Mouse (Mus musculus) hindbrain, embryonic 10.5 days (tissue): ENCODE results near the gene Hoxa6. TPM values are rescaled to one million over a fixed set of nuclear protein-coding genes. Genes with fewer than 3 reads are reported as not detected.
A peak's percentile ranks its signal among the peaks of the same experiment; 100 is the strongest.

ENCODE experiments used
- DNase-seq: peaks from one replicate; pipeline ENCODE4 v3.0.0-alpha.2; 2017; ENCODE audit warnings: low spot score
- H3K27ac ChIP-seq: fragments of 300-500 bp; sonication (generic); 2 replicates; pipeline ENCODE4 v1.5.1; 2016; ENCODE audit warnings: mild to moderate bottlenecking, moderate library complexity
- H3K27me3 ChIP-seq: fragments of 300-500 bp; sonication (generic); 2 replicates; pipeline ENCODE4 v1.6.1; 2016; ENCODE audit warnings: mild to moderate bottlenecking; ENCODE audit not compliant: poor library complexity, insufficient read depth, severe bottlenecking
- H3K36me3 ChIP-seq: fragments of 300-500 bp; sonication (generic); 2 replicates; pipeline ENCODE4 v1.6.1; 2016; ENCODE audit warnings: mild to moderate bottlenecking, moderate library complexity
- H3K4me1 ChIP-seq: fragments of 300-500 bp; sonication (generic); replicated peaks from 2 replicates; pipeline ENCODE4 v1.6.1; 2016; ENCODE audit warnings: mild to moderate bottlenecking
- H3K4me3 ChIP-seq: fragments of 300-500 bp; sonication (generic); 2 replicates; pipeline ENCODE4 v1.5.1; 2016; ENCODE audit warnings: mild to moderate bottlenecking, moderate library complexity
- H3K9me3 ChIP-seq: fragments of 300-500 bp; sonication (generic); 2 replicates; pipeline ENCODE4 v1.6.1; 2016; ENCODE audit warnings: mild to moderate bottlenecking, moderate library complexity
- WGBS: fragments of 180-500 bp; shearing (Covaris S2); methylation state at CpG from one replicate; pipeline ENCODE4 v1.1.7; 2016; 5-methylcytosine and 5-hydroxymethylcytosine counted together
- polyA plus RNA-seq: library from polyadenylated mRNA; unstranded; fragments of >200 nt; fragmentation: Nextera tagmentation; extraction: Ambion mirVana; gene quantifications from 2 replicates; pipeline ENCODE4 v1.2.1, GENCODE M21; 2016

Hoxa6 gene
- polyA plus RNA-seq, 1 experiment from 2014 or later, result not detected

GRCm38 (mm10) chr6:52228475-52229465 lies 20.2 kb upstream of the Hoxa6 start:
- DNase-seq, result no peak
- no peak overlapping the region for H3K27ac ChIP-seq
- peaks cover 100% of the 10 kb centered on the region for H3K27me3 ChIP-seq
- H3K9me3 ChIP-seq, result no peaks in the 10 kb centered on the region
- WGBS, result 1% methylated on average over 38 of the region's 38 CpGs
- no peak overlapping the region for H3K4me3 ChIP-seq
- H3K36me3 ChIP-seq, result no peaks in the 10 kb centered on the region
- H3K4me1 ChIP-seq, result peaks cover 6% of the 10 kb centered on the region

GRCm38 (mm10) chr6:52227470-52228222 lies 19.1 kb upstream of the Hoxa6 start:
- Histone ChIP-seq H3K9me3 (no peaks in the 10 kb centered on the region), H3K36me3 (no peaks in the 10 kb centered on the region), H3K4me1 (peaks cover 4% of the 10 kb centered on the region; the same call in 1 of the 2 replicates), H3K27ac (no peak overlapping the region), H3K27me3 (peaks cover 100% of the 10 kb centered on the region), H3K4me3 (no peak overlapping the region)
- DNase-seq, result no peak
- 3% methylated on average over 11 of the region's 11 CpGs for WGBS

- H3K27ac ChIP-seq, result no peak overlapping the region
- no peaks in the 10 kb centered on the region for H3K36me3 ChIP-seq
- no peak for DNase-seq
- no peaks in the 10 kb centered on the region for H3K9me3 ChIP-seq
- WGBS, result 4% methylated on average over 26 of the region's 26 CpGs
- H3K27me3 ChIP-seq, result peaks cover 100% of the 10 kb centered on the region
- peaks cover 8% of the 10 kb centered on the region; the same call in 1 of the 2 replicates for H3K4me1 ChIP-seq
- H3K4me3 ChIP-seq, result no peak overlapping the region
These were observed 18.2 kb upstream of the Hoxa6 start for GRCm38 (mm10) chr6:52226569-52227257.

GRCm38 (mm10) chr6:52225612-52226568 lies 17.4 kb upstream of the Hoxa6 start:
- no peak for DNase-seq
- WGBS, result 3% methylated on average over 69 of the region's 69 CpGs

GRCm38 (mm10) chr6:52224895-52225611 lies 16.5 kb upstream of the Hoxa6 start:
- no peak for DNase-seq
- no peaks in the 10 kb centered on the region for H3K36me3 ChIP-seq
- H3K27ac ChIP-seq, result no peak overlapping the region
- no peak overlapping the region for H3K4me3 ChIP-seq
- H3K4me1 ChIP-seq, result peaks cover 16% of the 10 kb centered on the region
- no peaks in the 10 kb centered on the region for H3K9me3 ChIP-seq
- H3K27me3 ChIP-seq, result peaks cover 100% of the 10 kb centered on the region
- WGBS, result 2% methylated on average over 36 of the region's 36 CpGs

More at GRCm38 (mm10) chr6:52225612-52226568, 17.4 kb upstream of the Hoxa6 start:
- Histone ChIP-seq H3K27me3 (peaks cover 100% of the 10 kb centered on the region), H3K9me3 (no peaks in the 10 kb centered on the region), H3K36me3 (no peaks in the 10 kb centered on the region), H3K4me3 (no peak overlapping the region), H3K4me1 (peaks cover 16% of the 10 kb centered on the region), H3K27ac (no peak overlapping the region)

- H3K4me3 ChIP-seq, result no peak overlapping the region
- peaks cover 100% of the 10 kb centered on the region for H3K27me3 ChIP-seq
- no peak overlapping the region for H3K27ac ChIP-seq
- 2% methylated on average over 24 of the region's 24 CpGs for WGBS
- DNase-seq, result no peak
- H3K36me3 ChIP-seq, result no peaks in the 10 kb centered on the region
- H3K4me1 ChIP-seq, result peaks cover 16% of the 10 kb centered on the region
- no peaks in the 10 kb centered on the region for H3K9me3 ChIP-seq
These were observed 15.6 kb upstream of the Hoxa6 start for GRCm38 (mm10) chr6:52223939-52224760.

GRCm38 (mm10) chr6:52222729-52223128 lies 14.2 kb upstream of the Hoxa6 start:
- H3K27ac ChIP-seq, result no peak overlapping the region
- no peaks in the 10 kb centered on the region for H3K36me3 ChIP-seq
- peaks cover 16% of the 10 kb centered on the region for H3K4me1 ChIP-seq
- WGBS, result 8% methylated on average over 13 of the region's 13 CpGs
- H3K27me3 ChIP-seq, result peaks cover 100% of the 10 kb centered on the region
- H3K9me3 ChIP-seq, result no peaks in the 10 kb centered on the region
- no peak overlapping the region for H3K4me3 ChIP-seq
- DNase-seq, result no peak

- 7% methylated on average over 21 of the region's 21 CpGs for WGBS
- no peak overlapping the region for H3K27ac ChIP-seq
- H3K27me3 ChIP-seq, result peaks cover 100% of the 10 kb centered on the region
- H3K36me3 ChIP-seq, result no peaks in the 10 kb centered on the region
- peak overlapping the region; percentile 53 for H3K4me3 ChIP-seq
- peaks cover 22% of the 10 kb centered on the region for H3K4me1 ChIP-seq
- DNase-seq, result no peak
- H3K9me3 ChIP-seq, result no peaks in the 10 kb centered on the region
These were observed 13.6 kb upstream of the Hoxa6 start for GRCm38 (mm10) chr6:52221993-52222685.

- H3K9me3 ChIP-seq, result no peaks in the 10 kb centered on the region
- no peak within 1 kb of the TSS for H3K27ac ChIP-seq
- 1% methylated on average over 46 of the region's 46 CpGs for WGBS
- no peaks in the 10 kb centered on the region for H3K36me3 ChIP-seq
- peak within 1 kb of the TSS; percentile 53 for H3K4me3 ChIP-seq
- H3K27me3 ChIP-seq, result peaks cover 100% of the 10 kb centered on the region
- H3K4me1 ChIP-seq, result peaks cover 26% of the 10 kb centered on the region
- peak; percentile 90 for DNase-seq
These were observed 12.9 kb upstream of the Hoxa6 start, which contains the start of gene Hoxa7 for GRCm38 (mm10) chr6:52221337-52221992. Gene Hoxa7, minus strand, starts transcription at chr6:52221854.

- WGBS, result 7% methylated on average over 12 of the region's 12 CpGs
- Histone ChIP-seq H3K27me3 (peaks cover 100% of the 10 kb centered on the region), H3K36me3 (no peaks in the 10 kb centered on the region), H3K9me3 (no peaks in the 10 kb centered on the region), H3K27ac (no peak overlapping the region), H3K4me1 (peaks cover 25% of the 10 kb centered on the region), H3K4me3 (peak overlapping the region; percentile 53)
- no peak for DNase-seq
These were observed 12.4 kb upstream of the Hoxa6 start for GRCm38 (mm10) chr6:52220865-52221310.
